Mouse (Mus musculus) limb, embryonic 11.5 days (tissue): Measurements from ENCODE around the gene Agpat3. TPM values are rescaled to one million over a fixed set of nuclear protein-coding genes. Genes with fewer than 3 reads are reported as not detected.

Experiments
- microRNA-seq: library from miRNA; unstranded; fragments of <30 nt; microRNA quantifications from one replicate; pipeline ENCODE4, GENCODE M21; 2016
- polyA plus RNA-seq: library from polyadenylated mRNA; unstranded; fragments of >200 nt; fragmentation: Nextera tagmentation; extraction: Ambion mirVana; gene quantifications from 2 replicates; pipeline ENCODE4 v1.2.1, GENCODE M21; 2014

Gene Agpat3
- polyA plus RNA-seq, 1 experiment from 2014 or later = 38.0 TPM

Small RNAs within 50 kb of the gene (microRNA-seq; reads per million reads assigned to microRNA genes)
- gene Mir7659 = not detected

Other genes starting within 250 kb of the Agpat3 start
- gene D10Jhu81e, start 182.7 kb downstream of the Agpat3 start, polyA plus RNA-seq = 17.4 and 25.9 TPM in 2 replicates
- gene Pwp2, start 167.3 kb downstream of the Agpat3 start, polyA plus RNA-seq = 23.7 and 26.5 TPM in 2 replicates
- 12.0 and 14.4 TPM in 2 replicates for gene Trappc10, start 107.8 kb downstream of the Agpat3 start, polyA plus RNA-seq
- 272 and 283 TPM in 2 replicates for gene Rrp1, start 60.6 kb upstream of the Agpat3 start, polyA plus RNA-seq
- 169 TPM in 2 replicates for gene Cstb, start 73.2 kb upstream of the Agpat3 start, polyA plus RNA-seq
- gene Pdxk, start 112.5 kb upstream of the Agpat3 start, polyA plus RNA-seq = 8.3 and 9.2 TPM in 2 replicates
- not detected in 2 replicates for gene Olfr1358, start 164.9 kb upstream of the Agpat3 start, polyA plus RNA-seq
- gene Ilvbl, start 221.9 kb upstream of the Agpat3 start, polyA plus RNA-seq = 24.6 and 29.2 TPM in 2 replicates
- gene Syde1, start 239.5 kb upstream of the Agpat3 start, polyA plus RNA-seq = 19.9 and 22.6 TPM in 2 replicates